Mouse (Mus musculus) ES-Bruce4 (cell line): ENCODE measurements around the gene Plce1.

Source experiments
- CTCF ChIP-seq: IDR thresholded peaks from one replicate; pipeline ENCODE4 v1.8.1; 2011; ENCODE audit warnings: low read depth, low read length
- EP300 ChIP-seq: IDR thresholded peaks from 2 replicates; pipeline ENCODE4 v1.6.1; 2011; ENCODE audit warnings: low read depth, low read length; ENCODE audit not compliant: insufficient read depth
- POLR2A ChIP-seq: IDR thresholded peaks from one replicate; pipeline ENCODE4 v1.8.1; 2011; ENCODE audit warnings: low read length; ENCODE audit not compliant: insufficient read depth

GRCm38 (mm10) chr19:38566156-38566555 lies 85.2 kb downstream of the Plce1 start:
- no peak for TF ChIP-seq POLR2A
- TF ChIP-seq EP300, result no peak
- TF ChIP-seq CTCF, result no peak
